Mouse (Mus musculus) adipocyte (in vitro differentiated cells): ENCODE data around the gene Plekhh2.

Experiments
- DNase-seq: peaks from one replicate; pipeline ENCODE4 v3.0.0-alpha.2; 2016; ENCODE audit warnings: low spot score

Plekhh2 gene

DNA sequence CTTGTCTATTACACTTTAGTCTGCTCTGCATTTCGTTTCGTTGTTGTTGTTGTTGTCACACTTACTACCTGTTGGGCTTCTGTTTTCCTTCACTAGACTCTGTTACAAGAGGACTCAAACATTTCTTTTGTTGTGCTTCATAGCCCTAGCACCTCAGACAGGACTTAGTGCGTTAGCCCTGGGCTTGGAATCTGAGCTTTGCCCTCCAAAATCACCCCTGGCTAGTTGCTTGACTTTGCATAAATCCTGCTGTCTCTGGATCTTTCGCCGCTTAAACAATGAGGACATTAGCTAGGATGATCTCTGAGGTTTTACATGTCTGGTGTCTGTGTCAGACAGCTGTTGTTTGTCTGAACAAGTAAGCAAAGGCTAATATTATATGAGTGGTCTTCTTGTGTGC, 62.2 kb downstream of the Plekhh2 start:
- no peak for DNase-seq

DNA sequence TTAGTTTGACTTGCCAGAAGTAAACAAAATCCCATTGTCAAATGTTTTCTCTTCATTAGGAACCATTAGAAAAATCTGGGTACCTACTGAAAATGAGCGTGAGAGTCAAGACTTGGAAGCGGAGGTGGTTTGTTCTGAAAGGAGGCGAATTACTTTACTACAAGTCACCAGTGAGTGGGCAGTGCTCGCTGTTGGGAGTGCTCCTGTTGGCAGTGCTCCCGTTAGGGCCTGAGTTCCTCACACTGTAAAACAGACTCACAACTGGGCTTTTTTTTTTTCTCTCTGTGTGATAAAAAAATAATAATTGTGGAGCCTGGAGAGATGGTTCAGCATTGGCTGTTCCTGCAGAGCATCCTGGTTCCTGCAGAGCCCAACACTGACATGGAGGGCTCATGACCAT, 63.4 kb downstream of the Plekhh2 start:
- DNase-seq: no peak

DNA sequence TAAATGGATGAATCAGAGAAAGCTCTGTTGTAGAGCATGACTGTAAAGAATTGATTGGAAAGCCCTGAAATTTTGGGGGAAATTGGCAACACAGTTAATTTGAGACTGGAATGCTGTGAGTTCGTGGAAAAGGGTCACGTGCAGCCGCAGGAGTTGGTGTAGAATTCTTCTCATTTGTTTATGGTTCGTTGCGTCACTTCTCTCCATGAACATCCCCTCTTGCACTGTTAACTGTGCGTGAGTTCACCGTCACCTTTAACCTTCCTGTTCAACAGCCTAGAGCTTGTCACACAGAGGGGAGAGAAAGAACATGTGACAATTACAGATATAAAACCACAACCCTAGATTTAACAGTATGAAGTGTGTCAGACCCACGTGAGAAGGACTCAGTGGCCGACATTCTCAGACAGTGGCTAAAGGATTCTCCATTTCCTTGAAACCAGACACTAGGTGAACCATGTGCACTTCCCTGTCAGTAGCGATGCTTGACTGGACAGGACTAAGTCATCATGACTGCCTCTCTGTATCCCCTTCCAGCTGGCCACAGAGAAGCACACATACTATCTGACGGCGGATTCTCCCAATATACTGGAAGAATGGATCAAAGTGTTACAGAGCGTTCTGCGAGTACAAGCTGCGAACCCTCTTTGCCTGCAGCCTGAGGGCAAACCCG, 65.1 kb downstream of the Plekhh2 start:
- no peak for DNase-seq

DNA sequence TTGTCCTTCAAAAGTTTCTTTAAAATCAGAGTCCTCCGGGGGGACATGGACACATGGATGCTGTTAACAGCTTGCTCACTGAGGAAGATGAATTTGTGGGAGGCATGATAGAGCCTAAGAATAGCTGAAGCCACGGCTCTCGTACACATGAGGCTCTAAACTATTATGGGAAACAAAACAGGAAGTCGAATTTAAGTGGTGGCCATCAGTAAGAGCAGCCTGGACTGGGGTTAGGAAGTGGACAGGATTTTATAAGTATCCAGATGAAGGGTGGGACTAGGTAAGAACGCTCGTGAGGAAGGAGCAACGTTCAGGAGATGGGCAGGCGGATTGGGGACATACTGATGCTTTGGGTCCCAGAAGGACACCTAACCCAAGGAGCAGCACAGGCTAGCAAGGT, 67.6 kb downstream of the Plekhh2 start:
- DNase-seq: no peak

DNA sequence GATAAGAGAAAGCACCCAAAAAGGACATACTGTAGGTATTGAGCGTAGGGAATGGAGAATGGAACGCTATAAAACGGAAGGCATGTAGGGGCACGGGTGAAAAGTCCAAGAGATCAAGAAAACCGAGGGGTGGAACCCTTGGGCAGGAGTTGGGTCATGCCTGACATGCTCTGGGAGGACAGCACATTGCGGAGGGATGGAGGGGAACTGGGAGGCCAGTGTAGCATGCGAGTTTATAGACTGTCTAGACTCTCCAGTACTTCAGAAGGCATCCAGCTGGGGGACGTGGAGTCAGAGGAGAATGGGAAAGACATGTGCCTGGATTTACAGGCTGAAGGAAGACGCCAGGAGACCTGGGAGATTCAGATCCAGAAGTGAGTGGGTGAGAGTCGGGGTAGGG, 68.1 kb downstream of the Plekhh2 start:
- no peak for DNase-seq

DNA sequence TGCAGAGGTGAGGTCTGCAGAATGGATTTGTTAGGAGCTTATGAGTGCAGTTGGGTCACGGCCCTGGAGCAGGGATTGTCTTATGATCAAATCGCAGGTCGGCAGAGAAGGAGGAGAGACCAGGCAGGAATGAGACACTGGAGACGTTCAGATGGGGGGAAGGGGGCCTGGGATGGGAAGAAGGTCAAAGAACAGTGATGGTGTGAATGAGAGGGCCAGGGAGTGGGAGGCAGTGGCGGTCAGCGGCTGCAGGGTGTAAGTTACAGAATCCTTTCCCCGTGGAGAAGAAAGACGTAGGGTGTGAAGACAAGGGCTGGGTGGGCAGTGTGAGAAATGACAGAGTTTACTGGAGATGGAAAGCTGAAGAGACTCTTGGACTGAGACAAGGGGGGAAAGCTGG, 69.1 kb downstream of the Plekhh2 start:
- DNase-seq: no peak

DNA sequence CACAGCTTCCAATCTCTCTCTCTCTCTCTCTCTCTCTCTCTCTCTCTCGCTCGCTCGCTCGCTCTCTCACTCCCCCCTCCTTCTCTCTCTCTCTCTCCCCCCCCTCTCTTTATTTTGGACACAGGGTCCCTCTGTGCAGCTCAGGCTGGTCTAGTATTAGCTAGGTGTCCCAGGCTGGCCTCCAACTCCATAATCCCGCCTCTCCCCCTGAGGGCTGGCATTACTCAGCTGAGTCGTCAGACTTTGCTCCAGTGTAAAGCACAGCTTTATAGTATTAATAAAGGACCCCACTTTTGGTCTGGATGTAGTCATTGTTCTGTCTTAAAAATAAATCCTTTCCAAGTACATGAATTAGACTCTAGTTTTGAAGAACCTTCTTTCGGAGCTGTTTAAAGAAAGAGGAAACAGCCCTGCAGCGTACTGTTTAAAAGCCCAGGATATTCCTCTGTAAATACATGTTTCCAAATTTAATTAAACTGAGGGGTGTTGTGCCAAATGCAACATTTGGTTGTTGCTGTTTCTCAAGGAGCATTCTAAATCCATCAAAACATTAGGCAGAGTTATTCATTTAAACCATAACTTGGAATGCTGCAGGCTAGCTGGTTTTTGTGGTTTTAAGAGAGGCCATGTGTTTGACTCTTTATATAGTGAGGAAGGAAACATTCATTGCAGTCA, 70.2 kb downstream of the Plekhh2 start:
- no peak for DNase-seq

DNA sequence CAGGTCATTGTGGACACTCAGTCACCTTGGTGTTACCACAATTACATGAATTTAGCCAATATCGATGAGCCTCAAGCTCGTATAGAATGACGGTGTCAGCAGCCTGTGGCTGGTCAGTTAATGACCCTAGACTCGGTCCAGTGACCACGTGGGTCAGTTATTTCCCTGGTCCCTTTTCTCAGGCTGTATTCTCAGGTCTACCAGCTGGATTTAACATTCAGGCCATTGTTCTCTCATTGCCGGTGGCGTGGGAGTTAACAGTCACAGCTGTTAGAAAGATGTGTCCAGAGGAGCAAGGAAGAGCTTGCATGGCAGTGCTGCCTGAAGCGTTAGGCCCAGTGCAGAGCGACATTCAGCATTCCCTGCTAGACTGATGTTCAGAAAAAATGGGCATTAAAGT, 72.4 kb downstream of the Plekhh2 start:
- DNase-seq: no peak

DNA sequence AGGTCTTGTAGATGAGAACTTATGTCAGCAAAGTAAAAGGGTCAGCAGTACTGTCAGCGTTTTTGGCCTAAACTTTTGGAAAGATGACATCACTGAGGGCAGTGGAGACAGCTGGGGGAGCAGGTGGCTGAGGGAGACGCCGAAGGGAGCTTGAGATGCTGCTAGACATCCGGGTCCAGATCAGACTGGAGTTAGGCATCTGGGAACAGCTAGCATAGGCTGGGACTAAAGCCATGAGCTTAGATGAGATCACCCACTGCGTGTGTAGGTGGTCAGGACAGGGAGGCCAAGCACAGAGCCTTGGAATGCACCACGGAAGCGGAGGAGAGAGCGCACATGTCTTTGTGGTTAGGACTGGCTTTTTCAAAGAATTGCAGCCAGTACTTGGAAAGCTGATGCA, 73.4 kb downstream of the Plekhh2 start:
- DNase-seq: no peak

DNA sequence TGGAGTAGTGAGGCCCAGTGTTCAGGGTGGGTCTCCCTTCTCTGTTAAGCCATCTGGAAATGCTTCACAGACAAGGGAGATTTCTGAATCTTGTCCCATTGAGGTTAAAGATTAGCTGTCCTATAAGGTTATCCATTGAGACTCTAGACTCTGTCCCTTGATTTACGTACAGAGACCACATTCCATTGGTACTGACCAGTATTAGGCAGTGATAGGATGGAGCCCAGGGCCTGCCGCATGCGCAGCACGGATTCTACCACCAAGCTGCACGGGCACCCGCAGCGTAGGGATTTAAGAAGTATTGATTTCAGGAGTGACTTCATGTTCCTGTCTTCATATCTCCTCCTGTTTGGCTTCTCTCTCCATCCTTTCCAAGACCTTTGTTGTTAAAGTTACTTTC, 78.4 kb downstream of the Plekhh2 start:
- DNase-seq: no peak

DNA sequence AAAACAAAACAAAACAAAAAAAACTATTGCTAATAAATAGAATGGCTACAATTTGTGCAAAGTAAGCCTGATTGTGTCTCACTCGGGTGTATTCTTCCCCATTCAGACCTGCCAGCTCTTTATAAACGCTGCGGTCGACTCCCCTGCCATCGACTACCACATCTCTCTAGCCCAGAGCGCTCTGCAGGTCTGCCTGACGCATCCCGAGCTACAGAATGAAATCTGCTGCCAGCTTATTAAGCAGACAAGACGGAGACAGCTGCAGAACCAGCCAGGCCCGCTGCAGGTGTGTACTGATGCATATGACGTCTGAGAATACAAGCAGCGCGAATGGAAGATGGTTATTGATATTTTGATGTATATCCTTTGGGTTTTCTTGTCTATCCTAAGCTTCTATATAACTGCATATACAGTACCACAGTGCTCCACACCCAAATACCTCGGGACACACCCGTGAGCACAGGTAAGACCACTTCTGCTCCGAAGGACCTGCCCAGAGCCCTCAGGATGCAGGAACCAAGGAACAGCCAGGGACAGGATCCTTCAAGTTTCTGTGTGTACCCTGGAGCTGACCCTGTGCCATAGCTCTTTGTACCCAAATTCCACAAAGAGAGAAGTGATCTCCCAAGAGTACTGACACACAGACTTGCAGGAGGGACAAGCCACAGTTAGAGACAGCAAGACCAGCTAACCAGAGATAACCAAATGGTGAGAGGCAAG, 79.9 kb downstream of the Plekhh2 start:
- no peak for DNase-seq

DNA sequence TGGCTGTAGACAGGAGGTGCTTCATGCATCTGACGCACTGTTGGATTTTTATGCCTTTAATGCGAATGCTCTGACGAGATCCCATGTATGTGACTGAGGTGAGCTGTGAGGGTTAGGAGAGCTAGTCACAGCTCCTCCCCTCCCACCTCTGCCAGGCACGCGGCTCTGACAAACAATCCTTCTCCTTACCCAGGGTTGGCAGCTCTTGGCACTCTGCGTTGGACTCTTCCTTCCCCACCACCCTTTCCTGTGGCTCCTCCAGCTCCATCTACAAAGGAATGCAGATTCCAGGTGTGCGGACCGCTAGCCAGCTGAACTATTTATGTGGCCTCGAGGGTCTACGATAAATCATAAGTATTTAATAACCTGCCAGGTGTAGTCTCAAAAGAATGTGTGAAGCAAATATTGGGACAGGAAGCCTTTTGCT, 84.3 kb downstream of the Plekhh2 start:
- no peak for DNase-seq

DNA sequence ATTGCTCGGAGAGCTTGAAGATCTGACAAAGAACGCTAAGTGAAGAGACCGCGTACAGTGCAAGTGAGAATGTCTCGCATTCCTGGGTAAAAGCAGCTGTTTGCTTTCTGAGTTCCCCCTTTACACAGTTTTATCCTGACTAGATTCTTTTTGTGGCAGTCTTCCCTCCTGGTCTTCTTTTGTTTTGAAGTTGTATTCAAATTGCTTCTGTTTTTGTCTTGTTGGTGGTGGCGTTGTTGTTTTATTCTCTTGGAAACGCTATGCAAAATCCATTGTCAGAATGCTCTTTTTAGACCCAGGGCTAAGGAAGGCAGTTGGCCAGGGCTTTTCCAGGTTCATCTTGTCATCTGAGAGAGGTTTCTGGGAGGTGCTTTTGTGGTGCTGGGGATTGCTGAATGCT, 84.8 kb downstream of the Plekhh2 start:
- DNase-seq: no peak

DNA sequence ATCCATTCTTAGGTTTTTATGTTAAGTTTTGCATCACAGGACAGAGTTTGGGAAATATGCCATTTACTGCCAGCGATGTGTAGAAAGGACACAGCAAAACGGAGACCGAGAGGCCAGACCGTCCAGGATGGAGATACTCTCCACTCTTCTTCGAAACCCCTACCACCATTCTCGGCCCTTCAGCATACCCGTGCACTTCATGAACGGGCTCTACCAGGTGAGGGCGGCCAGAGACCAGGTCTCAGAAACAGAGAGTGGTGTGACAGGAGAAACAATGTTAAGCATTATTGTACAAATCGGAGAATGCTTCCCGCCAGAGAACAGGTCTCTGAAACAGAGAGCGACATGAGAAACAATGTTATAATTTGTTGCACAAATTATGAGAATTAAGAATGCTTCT, 86.2 kb downstream of the Plekhh2 start:
- no peak for DNase-seq

DNA sequence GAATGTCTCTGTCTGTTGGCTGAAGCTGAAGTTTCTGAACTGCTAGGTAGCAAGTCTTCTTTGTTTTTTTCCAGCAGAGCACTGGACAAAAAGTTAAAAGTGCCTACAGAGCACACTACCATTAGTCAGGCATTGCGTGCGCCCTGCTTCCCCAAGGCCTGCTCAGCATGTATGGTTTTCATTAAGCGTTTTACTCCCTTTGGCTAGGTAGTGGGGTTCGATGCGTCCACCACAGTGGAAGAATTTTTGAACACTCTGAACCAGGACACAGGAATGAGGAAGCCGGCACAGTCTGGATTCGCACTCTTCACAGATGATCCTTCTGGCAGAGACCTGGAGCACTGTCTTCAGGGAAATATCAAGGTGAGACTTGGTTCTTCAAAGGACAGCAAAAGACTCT, 87.2 kb downstream of the Plekhh2 start:
- DNase-seq: no peak

DNA sequence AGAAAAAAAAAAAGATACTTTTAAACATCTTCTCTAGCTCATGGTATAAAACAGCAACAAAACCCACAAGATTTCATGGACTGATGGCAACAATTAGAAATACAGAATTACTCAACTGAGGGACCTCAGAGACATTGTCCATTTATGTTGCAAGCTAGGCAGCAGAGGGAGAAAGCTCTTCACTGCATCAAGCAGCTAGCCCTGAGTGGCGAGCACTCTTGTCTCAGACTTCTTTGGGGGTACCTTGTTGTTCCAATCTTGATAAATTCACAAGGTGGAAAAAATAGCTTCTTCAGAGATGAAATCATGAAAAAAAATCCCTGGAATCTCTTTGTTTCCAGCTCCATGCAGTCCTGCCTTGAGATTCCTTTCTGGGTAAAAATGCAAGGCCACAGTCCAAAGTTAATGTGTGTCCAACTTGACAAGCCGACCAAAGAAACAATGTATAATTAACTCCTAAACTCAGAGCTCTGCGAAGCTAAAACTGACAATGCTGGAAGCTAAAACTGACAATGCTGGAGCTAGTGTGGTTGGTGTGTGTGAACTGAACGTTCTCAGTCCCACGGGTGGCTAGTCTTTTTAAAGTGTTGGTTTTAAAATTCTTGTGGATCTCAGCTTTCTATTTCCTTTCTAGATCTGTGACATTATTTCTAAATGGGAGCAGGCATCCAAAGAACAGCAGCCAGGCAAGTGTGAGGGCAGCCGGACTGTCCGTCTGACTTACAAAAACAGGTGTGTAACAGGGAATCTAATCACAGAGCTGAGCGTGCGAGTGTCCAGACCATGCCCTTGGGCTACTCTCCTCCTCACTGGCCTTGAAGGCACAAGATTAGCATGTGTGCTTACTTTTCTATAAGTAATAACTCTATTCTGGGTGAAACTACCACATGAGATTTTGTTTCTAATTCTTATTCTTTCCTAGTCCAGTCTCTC, 88.6 kb downstream of the Plekhh2 start:
- DNase-seq: peak; percentile 31

DNA sequence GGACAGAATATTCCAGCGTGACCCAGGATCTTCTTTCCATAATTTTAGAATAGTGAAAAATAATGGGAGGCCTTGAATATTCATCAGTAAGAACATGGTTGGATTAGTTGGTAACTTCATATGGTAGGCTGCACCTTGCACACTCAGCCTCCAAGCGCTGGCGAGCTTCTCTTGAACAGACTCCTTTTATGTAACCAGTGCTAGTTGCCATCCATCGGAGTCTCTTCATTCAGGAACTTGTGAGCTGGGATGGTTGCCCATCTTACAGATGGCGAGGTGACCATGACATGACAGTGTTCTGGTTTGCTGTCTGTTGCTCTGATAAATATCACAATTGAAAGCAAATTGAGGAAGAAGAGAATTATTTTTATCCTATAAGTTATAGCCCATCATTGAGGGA, 90.1 kb downstream of the Plekhh2 start:
- DNase-seq: no peak

DNA sequence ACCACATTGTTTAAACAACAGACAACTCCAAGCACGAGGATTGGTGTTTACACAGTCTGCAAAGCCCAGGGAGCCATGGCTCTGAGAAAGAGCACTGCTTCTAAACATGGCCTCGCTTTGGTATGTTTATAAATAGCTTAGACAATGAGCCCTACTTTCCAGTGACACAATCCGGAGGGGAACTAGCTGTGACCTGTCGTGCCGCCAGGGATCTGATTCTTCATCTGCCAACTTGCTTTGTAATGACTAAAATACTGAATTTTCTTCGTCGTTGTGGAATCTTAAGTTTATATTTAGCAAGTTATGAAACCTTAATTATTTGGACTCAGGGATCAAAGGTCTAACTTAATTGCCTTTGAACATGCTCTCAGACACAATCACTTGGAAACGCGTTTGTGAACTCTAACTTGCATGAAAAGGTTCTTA, 91.5 kb downstream of the Plekhh2 start:
- peak; percentile 48 for DNase-seq

DNA sequence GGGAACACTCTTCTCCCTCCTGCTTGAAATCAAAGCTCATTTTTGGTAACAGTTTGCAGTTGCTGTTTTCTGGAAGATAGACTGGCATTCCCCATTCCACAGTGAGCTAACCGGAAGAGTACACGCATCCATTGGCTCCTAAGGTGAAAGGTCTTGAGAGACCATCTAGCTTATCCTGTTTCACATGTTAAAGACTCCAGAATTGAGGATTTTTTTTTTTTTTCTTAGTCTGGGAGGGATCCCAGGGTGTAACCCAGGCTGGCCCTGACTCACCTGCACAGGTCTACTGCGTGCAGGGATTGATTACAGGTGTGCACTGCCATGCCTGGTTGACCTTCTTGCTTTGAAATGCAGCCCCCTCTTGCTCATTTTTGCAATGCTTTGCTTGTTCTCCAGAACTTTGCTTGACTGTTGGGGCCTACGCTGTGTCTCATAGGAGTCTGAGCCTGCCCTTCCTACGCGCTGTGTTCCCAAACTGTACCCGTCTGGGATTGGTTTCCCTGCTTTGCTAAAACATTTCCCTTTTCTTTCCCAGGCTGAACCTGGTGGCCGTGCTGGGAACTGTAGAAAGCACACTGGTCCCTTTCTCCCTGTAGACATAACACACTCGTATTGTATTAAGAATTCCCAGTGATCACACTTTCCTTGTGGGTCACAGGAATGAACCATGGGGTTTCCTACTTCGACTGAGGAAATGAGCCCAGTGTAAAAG, 92.2 kb downstream of the Plekhh2 start:
- DNase-seq: no peak

DNA sequence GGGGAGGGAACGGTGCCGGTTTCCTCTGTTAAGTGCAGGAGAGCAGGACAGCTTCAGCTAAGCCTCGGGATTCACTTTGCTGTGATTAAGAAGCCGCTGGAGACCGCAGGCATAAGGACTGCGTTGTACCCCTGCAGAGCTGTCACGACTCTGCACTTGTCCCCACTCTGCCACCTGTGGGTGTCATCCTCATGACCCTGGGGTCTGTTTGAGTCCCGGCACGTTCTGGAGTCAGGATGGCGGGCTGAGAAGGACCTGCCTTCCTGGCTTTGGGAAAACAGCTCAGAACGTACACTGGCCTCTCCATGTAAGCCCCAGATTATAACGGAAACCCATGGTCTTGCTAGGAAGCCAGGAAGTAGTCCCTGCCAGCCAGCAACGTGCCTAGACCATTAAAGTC, 95.3 kb downstream of the Plekhh2 start:
- no peak for DNase-seq

DNA sequence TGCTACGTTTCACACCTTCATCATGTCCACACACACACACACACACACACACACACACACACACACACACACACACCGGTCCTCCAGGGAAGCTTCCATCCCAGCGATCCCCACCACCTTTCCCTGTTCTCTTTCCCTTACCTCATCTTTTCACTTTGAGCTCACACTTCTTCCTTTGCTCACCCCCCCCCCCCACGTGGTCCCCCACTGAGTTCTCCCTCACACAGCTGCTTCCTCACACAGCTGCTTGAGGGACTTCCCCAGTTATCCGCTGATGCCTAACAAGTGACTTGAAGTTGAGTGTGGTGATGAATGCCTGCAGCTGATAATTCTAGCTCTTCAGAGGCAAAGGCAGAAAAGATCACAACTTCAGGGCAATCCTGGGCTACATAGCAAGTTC, 95.9 kb downstream of the Plekhh2 start:
- no peak for DNase-seq

DNA sequence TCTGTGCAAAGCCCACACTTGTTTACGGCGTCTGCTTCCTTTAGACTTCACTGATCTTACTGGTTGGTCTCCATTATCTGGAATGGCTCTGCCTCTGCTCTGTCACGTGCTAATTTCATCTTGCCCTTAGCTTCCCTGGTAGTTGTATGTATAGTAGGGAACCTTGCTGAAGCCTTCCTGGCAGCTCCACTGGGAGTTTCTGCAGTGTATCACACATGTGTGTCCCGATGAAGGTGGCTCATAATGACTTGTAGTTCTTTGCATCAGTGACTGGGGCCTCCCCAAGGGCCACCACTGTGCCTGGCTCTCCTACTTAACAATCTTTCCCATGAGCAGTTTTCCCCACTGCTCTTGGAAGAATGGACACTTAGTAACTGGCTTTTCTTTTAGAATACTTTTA, 96.9 kb downstream of the Plekhh2 start:
- DNase-seq: no peak
